Mouse (Mus musculus) neutrophil, adult 5-6 weeks (primary cell): Measurements from ENCODE around the gene Rbms1. TPM values are rescaled to one million over a fixed set of nuclear protein-coding genes. Genes with fewer than 3 reads are reported as not detected.
A peak's percentile ranks its signal among the peaks of the same experiment; 100 is the strongest.

Experiments
- ATAC-seq: fragments of 151-379, 151-347 bp; 2 replicates; pipeline ENCODE4 v1.8.0; 2017; ENCODE audit warnings: mild to moderate bottlenecking, moderate TSS enrichment; ENCODE audit not compliant: insufficient number of reproducible peaks, poor library complexity, low FRiP score, severe bottlenecking; ENCODE audit errors: extremely low read depth
- total RNA-seq: library from RNA; stranded (forward); fragments of 200-1000 nt; gene quantifications from 2 replicates; pipeline ENCODE4 v1.2.3, GENCODE M21; 2017

The Rbms1 gene
- total RNA-seq, 1 experiment from 2014 or later, result 137 TPM

DNA sequence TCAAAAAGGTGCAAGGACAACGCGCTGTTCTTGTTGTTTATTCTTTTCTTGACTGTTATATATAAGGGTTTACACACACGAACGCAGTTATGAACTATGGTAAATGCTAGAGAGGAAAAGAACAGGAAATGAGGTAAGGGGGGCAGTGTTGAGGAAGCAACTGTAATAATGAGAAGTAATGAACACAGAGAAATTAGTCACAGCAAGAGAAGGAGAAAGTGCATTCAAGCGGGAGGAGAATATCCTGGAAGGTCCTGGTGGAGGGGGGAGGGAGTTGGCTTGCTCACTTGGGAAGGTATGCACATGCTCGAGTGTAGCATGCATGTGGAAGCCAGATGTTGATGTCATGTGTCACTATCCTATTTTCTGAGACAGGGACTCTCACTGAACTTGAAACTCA is 39.9 kb downstream of the Rbms1 start:
- ATAC-seq, result peak; percentile 36; the same call in 1 of the 2 replicates

DNA sequence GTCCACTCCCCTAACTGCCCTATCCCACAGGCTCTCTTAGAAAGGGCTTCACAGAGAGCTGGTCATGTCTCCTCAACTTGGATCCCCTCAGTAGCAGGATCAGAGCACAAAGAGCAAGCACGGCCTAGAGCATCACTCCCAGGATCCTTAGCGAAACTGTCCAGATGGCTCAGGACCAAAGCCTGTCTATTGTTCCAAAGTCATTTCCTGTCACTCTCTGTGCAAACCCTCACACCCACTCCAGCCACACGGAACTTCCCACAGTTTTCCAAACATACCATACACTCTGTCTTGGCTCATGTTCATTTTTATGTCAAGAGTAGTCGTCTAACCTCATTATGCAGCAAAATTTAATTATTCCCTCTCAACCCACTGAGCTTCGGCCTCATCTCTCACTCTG is 40.6 kb downstream of the Rbms1 start:
- ATAC-seq, result no peak

DNA sequence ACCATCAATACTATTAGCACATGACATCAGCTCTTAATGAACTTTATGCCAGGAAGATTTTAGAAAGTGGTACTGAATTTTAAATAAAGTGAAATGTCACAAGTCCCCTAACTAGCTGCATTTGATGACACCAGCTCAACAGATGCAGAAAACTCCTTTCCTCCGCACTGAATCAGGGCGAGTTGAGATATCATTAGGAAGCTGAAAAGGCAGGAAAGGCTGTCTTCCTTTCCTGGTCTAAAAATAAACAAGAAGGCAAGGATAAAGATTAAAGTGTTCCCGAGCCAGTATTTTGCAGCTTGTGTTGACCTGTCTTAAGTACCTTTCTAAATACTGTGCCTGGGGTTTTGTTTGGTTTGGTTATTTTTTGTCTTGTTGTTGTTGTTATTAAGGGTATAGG is 42.9 kb downstream of the Rbms1 start:
- ATAC-seq, result no peak

DNA sequence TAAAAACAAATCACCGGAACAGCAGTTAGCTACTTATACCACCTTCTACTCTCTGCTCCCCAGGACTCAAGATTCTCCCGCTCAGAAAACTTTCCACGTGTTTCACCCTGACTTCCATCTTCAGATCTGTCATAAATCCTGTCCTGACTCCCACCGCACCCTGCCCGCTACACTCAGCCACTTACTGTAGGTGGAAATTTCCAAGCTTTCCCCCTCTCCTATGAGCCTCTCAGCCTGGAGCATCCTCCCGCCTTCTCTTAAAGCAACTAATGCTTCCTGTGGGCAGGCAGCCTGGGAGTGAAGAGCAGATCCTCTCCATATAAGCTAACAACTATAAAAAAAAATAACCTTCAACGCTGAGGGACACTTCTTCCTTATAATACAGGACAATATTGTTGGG is 44.6 kb downstream of the Rbms1 start:
- ATAC-seq, result no peak

DNA sequence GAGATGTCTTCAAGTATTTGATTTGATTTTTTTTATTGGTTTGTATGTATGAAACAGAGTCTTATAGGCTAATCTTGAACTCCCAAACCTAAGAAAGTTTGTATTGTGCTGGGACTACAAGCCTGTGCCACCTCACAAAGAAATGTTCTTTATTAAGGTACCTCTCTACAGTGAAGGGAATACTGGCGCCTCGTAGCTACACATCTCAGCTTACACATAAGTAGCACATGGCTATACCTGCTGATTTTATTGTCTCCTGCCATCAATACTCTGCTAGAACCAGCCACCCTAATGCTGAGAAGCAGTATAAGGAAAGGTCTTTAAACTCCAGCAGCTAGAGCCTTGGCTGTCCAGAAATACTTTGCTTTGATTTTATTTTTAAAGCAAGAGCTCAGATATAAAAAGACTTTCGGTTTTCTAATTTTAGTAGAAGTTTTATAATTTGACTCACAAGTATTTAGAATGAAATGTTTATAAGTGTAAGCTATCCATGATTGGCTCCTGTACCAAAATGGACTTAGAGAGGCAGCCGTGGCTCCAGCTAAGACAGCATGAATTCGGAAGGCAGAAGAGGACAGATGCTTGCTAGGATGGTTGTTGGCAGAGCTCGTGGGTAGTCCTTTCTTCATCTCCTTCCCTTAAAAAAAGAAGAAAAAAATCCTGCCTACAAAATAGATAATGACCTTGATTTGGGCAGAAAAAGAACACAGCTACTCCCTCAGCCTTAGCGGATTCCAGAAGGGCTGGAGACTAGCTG is 48.3 kb downstream of the Rbms1 start:
- ATAC-seq, result no peak

DNA sequence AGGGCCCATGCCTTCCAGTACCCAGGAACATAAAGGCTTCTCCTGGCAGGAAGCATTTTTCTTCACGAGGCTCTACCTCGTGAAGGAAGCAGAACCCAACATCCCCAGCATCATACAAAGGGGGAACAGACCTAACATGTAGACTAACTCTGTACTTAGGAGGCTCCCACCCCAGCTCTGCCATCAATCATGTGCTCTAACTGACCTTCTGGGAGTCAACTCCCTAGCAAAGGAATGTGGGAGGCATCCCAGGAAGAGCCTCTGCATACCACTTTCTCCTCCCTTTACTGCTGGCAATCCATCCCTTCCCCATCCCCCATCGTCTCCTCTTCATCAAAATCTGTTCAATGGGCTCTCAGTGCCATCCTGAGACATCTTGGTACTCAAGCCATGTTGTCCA is 49.7 kb downstream of the Rbms1 start:
- no peak for ATAC-seq

DNA sequence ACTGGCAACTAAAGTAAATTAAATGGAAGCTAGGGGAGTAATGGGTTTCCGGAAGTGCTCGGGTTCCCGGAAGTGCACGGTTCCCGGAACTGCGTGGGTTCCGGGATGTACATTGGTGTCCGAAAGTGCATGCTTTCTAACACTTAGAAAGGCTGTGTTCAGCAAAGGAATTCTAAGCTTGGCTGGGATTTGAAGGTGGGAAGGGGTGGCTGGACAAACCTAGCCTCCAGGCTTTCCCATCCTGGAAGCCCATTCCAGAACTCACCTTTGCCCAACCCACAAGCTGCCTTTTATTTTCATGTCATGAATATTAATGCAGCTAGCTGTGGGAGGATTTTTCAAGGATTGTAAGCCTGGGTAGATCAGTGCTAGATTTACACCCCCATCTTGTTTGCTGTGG is 51.3 kb downstream of the Rbms1 start:
- no peak for ATAC-seq

DNA sequence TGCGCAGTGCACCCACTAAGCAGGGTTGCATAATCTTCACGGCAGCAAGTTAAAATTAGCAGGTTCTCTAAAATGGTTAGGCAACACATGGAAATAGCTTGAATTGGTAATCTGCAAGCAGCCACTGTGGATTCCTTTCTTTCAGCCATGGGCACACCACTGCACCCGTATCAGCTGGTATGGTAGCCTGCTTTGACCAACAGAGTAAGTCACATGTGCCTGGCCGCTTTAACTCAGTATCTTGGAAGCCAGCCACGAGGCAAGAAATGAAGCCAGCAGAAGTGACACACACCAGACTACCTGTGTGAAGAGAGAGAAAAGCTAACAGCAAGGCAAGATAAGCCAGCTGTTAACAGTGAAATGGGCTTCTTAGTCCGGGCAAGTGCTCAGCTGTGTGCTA is 52.2 kb downstream of the Rbms1 start:
- ATAC-seq, result peak; percentile 70; the same call in 1 of the 2 replicates

DNA sequence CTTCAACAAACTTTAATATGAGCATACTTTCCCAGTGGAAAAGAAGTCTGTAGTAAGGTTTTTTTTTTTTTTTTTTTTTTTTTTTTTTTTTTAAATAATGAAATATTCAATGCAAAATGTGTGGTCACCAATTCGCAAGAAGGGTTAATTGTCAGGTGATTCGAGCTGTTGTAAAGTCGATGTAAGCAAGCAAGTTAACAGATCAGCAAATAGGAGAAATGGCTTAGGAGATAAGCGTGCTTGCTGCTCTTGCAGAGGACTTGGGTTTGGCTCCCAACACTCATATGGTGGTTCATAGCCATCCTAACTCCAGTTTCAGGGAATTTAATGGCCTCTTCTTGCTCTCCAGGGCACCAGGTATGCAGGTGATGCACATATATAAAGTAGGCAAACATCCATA is 54.4 kb downstream of the Rbms1 start:
- no peak for ATAC-seq

DNA sequence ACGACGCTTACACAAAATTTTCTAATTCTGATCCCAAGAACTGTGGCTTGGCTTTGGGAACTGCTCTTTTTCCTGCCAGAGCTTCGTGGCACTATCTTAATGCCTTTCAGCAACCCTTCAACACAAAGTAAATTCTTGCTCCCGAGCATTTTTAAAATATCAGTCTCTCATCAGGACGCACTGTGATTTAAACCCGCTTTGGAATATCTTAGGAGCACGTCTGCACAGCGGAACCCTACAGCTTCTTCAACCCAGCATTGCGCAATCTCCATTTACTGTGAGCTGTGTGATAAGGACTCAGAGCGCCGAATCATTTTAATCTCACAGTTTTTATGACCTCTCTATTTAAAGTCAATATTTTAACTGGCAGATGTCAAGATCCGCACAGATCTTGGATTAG is 54.9 kb downstream of the Rbms1 start:
- ATAC-seq, result no peak

DNA sequence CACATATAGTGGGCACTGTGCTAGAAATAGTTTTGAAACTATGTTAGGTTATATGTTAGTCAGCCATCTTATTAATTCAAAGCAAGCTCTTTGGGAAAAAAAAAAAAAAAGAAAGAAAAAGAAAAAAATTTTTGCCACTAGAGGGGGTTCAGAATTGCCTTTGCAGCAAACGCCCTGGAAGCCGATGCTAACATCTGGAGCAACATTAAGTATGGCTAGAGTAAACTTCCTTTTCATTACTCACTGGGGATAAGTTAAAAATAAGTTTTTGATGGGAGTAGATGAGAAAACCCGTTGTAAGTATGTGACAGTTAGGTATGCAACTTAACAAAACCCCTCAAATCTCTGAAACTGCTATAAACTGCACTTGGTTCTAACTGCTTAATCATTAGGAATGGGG is 57.7 kb downstream of the Rbms1 start:
- no peak for ATAC-seq

DNA sequence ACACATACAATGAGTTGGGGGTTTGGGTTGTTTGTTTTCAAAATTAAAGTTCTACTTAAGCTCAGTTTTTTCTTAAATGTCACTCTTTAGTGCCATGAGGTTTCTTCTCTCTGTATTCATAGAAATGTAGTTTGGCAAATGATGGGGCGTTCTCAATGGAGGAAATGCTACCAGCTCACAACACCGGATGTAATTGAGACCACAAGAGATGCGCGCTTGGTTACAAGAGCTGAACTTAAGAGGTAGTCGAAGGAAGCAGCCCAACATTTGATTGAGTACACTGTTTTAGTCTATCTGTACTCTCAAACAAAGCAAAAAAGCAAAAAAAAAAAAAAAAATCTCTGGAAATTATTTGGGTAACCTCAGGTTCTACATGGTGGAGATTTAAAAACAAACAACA is 58.9 kb downstream of the Rbms1 start:
- ATAC-seq, result peak; percentile 48; the same call in 1 of the 2 replicates

DNA sequence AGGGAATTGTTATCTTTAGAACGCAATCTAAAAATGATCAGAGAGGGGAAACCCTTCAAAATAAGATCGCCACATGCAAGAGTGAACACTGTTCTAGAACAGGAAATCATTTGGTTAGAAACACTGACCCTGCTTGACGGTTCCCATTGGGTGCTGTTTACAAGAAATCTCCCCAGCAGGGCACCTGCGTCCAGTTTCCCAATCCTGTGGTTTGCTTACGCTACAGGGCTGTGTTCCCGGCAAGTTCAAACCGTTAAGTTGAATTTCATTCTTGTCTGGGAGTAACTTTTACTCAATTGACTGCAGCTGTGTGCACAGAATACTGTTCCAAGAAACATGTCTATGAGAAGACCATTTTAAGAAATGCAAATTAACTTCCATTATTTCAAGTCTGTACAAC is 59.5 kb downstream of the Rbms1 start:
- ATAC-seq, result peak; percentile 54; the same call in 1 of the 2 replicates

DNA sequence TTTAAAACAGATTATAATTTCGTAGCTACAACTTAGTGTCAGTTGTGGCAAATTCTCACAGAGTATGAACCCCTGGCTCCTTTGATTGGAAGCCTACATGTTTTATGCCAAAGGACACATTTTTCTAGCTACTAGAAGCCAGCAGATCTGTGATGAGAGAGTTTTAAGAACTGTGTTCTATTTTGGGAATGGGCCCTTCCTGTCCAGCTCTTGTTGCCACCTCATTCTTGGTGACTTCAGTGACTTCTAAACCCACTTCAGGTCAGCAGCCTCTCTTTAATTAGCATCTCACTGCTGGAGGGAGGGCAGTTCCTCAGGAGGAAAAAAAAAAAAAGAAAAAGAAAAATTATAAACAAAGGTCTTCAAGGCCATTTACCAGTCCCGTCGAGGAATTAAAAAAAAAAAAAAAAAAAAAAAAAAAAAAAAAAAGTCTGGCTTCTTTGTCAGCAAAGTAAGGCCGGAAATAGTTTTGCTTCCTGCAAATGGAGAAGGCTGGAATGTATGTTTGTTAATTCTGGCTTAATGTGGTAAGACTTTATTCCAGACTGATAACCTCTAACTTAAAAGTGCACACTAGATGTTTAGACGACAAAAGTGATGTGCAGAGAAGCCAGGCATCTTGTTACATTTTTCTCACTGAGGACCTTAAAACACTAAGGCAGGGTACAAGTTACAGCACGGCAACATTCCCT is 60.4 kb downstream of the Rbms1 start:
- no peak for ATAC-seq

DNA sequence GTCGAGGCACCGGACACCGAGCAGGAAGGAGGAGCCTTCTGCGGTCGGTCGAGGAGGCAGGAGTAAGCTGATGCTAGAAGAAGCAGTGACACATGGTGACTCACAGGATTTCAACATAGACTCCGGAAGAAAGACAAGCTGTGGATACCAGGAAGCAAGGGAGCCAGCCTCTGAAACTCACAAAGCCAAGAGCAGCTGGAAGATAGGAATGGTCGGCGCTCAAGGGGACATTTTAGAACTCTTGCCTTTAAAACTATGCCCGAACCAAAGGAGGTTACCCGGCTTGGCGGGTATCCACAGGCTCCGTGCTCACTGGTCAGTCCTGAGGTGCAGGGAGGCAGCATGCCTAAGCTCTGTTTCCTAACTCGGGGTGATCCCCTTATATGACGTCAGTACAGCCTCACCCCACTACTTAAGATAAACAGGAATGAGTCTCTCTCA is 61.5 kb downstream of the Rbms1 start:
- ATAC-seq, result peak; percentile 96

DNA sequence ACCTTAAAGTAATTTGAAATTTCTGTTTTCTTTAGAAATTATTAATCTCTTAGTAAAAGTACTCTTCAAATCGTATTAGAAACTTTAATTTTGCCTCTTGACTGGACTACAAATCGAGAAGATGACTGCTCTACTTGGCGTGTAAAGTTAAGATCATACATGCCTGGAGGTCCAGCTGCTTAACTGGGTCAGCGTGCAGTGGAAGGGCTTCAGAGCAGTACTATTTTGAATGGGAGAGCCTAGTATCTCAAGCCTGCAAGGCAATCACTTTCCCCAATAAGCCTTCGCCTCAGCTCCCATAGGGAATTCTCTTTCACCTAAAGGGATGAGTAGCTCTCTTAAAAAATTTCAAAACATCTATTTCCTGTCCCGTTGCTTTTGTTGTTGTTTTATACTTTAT is 62.0 kb downstream of the Rbms1 start:
- no peak for ATAC-seq

DNA sequence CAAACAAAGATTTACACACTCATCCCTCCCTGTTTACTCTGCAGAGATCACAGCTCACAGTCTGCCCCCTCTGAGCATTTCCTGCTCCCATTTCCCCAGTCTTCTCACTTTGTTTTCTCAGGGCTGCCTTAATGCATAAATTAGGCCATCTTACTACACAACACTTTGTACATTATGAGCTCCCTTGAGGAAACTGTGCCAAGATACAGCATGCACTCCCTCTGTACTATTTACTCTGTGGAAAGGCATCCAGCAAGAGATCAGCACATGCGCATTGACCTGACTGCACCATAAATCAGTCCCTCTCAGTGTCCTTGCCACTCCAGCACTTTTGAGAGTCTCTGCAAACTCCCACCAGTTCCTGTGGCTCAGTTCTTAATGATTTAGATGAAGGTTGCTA is 70.0 kb downstream of the Rbms1 start:
- ATAC-seq, result no peak

DNA sequence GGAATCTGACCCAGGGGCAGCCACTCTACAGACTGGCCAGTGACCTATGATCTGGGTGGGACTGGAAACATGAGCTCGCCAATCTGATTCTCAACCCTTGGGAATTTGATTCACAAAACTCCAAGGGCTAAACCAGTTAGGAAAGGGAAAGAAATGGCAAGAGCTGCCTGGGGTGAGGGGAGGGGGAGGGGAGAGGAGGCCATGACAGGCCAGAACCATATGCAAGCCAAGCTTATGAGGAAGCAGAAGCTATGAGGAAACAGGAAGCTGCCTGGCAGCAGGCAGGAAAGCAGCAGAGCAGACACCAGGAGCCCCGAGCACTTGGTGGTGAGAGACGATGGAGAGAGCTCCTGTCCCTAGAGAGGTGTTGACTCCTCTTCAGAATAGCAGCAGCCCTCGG is 79.1 kb downstream of the Rbms1 start:
- ATAC-seq, result peak; percentile 93

DNA sequence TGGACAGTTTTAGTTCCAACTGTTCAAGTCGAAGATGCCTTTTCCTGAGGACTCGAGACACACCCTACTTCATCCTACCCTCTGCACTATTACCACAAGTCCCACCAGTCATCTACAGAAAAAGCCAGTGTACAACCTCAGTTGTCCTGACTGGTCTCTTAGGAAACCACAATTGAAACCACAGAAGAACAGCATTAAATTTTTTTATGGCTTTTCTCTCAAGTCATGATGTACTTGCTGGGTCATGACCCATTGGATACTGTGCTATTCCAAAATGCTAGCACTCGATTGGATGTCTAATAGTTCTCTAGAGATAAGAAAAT is 80.0 kb downstream of the Rbms1 start:
- no peak for ATAC-seq

DNA sequence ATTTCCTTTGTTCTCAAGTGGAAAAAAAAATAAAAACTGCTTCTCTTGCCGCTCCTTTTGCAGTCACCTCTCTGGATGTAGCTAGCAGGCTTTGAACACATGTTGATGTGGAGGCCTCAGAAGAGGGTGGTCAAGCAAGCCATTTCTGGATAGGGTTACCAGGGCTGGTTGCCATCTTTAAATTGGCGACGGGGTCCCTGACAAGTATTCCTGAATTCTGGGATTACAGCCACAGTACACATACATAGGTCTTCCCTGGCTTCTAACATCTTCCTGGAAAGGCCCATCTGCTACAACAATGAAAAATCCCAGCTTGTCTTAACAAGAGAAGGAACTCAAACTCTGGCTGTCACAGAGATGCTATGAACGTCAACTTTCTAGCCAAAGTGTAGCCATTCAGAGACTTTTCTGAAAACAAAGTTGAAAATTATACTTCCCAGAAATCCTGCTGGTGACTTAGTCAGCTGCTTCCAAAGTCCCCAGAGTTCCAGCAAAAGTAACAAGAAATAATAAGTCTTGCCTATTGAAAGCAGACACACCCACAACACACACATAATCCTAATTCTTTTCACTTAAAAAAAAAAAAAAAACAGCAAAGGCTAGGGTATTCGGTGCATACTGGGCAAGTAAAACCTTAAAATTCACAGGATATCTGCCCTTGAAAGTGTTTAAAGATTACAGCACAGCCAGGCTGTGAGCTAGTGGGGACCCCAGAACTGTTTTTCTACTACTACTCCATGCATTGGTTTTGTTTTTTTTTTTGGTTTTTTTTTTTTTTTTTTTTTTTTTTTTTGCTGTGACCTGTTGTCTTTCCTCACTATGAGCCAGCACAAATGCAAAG is 80.6 kb downstream of the Rbms1 start:
- no peak for ATAC-seq
